Mouse (Mus musculus) lung, postnatal 10 days (tissue): ENCODE data around the gene Bckdhb.
"Not testable (repeated sequence)": the region's sequence is repeated elsewhere in the genome, so short reads cannot be mapped to it uniquely, and the experiment has no call there.

Source experiments
- DNase-seq: peaks from one replicate; pipeline ENCODE4 v3.0.0; 2021

The Bckdhb gene

DNA sequence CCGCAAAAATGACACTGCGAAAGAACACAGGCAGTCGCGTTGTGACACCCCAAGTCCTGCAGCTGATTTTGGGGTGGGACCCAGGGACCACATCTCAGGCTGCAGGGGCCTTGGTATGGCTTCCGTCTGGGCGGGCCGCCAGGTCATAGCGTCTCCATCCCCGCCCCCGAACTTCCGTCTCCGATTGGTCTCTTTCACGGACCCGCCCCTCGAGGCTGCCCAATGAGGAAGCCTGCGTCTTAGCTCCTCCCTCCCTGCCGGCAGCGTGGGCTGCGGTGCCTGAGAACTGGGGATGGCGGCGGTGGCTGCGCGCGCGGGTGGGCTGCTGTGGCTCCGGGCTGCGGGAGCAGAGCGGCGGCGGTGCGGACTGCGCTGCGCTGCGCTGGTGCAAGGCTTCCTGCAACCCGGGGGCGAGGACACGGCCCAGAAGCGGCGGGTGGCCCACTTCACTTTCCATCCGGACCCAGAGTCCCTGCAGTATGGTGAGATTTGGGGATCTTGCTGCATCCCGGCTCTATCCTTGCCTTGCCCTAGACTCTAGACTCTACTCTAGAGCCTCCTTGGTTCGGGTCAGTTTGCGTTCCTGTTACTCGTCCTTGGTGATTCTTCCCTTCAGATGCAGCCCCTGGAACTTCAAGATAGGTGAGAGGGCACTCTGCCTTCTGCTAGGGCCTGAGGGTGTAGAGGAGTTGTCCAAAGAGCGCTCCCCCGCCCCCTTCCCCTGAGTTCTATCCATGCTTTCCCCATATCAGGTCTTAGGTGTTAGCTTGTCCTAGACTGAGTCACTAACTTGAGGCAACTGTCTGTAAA is at the start of gene Bckdhb:
Gene Bckdhb (plus strand): TSS at position 268 of the 810 bp plus-strand sequence.
- peak; percentile 99 for DNase-seq

DNA sequence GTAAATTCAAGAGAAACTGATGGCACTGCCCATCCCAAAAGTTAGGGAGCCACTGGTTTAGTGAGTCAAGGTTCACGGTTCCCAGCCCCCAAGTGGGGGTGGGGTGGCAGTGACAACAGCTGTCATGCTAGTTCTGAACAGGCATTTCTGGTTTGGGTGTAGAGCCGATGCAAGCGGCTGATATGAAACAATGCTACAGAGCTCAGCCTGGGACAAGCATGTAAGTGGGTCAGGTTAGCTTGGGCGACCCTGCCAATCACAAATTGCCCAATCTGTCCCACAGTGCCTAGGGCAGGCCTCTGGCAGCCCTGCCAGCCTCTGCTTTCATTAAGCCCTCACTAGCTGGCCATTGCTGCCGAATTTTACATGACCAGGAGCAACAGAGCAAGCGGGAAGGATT is 42.8 kb upstream of the Bckdhb start:
- DNase-seq: peak; percentile 5

DNA sequence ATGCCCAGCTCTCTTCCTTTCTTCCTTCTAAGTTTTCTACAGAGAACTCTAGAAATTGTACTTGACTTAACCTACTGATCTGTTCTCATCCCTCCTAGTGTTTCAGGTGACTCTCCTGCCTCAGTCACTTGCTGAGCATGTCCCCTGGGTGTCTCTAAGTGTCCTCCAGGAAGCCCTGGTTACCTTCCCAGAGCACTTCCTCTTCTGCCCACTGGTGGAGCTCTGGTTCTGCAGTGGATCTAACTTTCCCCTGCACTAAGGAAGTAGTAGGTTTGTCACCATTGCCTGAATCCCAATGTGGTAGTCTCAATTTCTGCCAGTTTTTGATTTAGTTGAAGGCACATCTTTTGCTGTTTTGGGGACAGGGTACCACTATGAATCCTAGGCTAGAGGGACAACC is 38.8 kb upstream of the Bckdhb start:
- no peak for DNase-seq

- no peak for DNase-seq
Observed at GRCm38 (mm10) chr9:83888214-83888613, 36.7 kb upstream of the Bckdhb start.

GRCm38 (mm10) chr9:83893073-83893472 is 31.9 kb upstream of the Bckdhb start:
- DNase-seq: no peak

GRCm38 (mm10) chr9:83893767-83894330 is 31.1 kb upstream of the Bckdhb start:
- peak; percentile 40 for DNase-seq

GRCm38 (mm10) chr9:83902086-83902485 is 22.9 kb upstream of the Bckdhb start:
- no peak for DNase-seq

DNA sequence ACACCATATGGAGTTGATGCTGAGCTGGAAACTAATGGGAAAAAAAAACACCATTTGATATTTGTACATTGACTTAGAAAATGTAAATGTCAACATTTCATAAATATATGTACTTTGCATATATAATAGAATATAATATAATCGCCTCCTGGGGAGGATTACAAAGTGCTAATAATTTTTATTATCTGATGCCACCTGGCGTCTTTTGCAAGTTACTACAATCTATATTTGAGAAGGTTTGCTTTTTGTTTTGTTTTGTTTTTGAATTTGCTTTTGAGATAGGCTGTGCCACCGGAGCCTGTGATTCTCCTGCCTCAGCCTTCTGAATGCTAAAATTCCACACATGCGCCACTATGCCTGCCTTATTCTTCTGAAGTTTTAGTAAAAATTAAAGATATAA is 19.1 kb upstream of the Bckdhb start:
- DNase-seq: no peak

DNA sequence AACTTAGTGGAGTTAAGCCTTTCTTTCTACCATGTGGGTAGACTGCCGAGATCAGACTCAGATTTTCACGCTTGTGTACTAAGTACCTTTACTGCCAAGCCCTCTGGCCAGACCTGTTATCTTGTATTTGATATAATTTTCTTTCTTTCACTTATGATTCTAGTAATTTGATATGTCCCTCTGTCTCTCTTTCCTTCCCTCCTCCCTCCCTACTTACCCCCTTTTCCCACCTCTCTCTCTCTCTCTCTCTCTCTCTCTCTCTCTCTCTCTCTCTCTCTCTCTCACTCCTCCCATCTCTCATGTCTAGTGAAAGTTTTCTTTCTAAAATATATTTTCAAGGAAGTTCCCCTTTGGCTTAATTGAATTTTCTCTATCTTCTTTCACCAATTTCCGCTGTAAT is 17.9 kb upstream of the Bckdhb start:
- DNase-seq: no peak

DNA sequence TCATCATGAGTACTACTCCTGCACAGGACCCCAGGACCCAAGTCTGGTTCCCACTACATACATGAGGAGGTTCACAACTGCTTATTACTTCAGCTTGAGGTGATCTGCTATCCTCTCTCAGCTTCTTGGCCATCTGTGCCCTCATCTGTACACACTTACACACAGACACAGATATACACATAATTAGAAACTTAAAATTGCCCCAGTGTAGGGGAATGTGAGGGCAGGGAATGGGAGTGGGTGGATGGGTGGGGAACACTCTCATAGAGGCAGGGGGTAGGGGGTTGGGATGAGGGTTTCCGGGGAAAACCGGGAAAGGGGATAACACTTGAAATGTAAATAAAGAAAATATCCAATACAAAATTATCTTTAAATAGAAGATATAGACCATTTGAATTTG is 15.1 kb upstream of the Bckdhb start:
- DNase-seq: no peak

DNA sequence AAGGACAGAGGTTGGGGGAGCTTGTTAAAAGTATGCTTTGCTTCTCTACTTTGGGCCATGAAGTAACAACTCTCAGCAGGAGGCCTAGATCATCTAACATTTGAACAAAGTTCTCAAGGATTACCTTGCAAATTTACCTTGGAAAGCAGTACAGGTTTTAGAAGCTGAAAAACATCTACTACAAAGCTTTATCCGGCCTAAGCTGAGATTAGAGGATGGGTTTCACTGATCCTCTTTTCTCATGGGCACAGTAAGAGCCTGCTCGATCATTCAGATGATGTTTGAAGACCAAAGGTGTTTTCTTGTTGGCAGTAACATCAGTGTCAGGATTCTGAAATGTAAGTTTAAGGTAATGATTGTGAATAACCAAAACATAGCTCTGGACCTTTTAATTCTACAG is 14.0 kb upstream of the Bckdhb start:
- no peak for DNase-seq

GRCm38 (mm10) chr9:83922076-83922475 is 2.9 kb upstream of the Bckdhb start:
- DNase-seq: no peak

DNA sequence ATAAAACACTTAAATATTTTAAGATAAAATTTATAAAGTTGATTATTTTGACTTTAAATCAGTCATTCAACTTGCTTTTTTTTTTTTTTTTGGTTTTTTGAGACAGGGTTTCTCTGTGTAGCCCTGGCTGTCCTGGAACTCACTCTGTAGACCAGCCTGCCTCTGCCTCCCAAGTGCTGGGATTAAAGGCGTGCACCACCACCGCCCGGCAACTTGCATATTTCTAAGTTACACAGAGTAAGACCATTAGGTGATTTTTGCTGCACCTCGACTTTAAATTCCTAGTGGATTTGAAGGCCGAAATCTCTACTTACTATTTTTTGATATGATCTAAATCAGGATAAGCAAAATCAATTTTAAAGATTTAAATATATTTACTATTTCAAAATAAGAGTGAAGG is 589 bp upstream of the Bckdhb start:
- no peak for DNase-seq

GRCm38 (mm10) chr9:83925688-83926041 is 720 bp downstream of the Bckdhb start:
- no peak for DNase-seq

DNA sequence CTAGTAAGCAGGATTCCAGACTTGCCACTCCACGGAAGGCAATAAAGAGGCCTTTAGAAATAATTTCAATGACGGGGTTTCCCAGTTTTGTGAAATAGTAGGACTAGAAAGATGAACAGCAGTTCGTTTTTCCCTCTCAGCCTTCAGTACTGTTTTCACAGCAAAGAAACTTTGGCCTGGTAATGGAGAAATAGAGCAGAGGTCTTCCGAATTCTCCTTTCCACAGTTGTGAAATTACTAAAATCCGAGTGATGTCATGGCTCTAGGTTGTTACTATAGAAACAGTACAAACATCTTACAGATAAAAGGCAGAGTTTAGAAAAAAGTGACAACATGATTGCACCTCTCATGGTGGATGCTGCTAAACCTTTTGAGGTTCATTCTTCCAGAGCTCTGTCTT is 1.4 kb downstream of the Bckdhb start:
- DNase-seq: no peak

DNA sequence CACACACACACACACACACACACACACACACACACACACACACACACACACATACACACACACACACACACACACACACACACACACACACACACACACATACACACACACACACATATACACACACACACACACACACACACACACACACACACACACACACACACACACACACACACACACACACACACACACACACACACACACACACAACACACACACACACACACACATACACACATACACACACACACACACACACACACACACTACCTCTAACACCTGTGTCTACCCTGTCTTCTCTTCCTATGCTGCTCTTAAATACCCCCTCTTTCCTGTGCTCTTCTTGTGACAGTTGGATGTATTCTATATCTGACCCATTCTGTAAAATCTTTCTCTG is 14.6 kb downstream of the Bckdhb start:
- not testable (repeated sequence) for DNase-seq

DNA sequence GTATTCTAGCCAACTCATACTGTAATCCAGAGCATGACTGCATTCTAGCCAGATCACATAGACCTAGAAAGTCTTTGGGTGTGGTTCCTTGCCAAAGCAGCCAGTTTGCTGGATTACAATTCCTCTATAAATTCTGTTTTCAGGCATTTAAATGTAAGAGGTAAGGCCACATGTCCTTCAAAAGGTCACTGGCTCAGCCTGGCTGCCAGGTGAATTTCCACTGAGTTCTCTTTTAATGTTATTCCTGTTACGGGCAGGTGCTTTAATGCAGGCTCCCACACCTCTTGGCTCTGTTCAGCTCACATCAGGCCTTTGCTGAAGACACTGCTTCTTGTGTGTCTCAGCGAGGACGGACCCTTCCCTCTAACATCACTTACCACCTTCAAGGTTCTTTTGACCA is 15.1 kb downstream of the Bckdhb start:
- DNase-seq: no peak

DNA sequence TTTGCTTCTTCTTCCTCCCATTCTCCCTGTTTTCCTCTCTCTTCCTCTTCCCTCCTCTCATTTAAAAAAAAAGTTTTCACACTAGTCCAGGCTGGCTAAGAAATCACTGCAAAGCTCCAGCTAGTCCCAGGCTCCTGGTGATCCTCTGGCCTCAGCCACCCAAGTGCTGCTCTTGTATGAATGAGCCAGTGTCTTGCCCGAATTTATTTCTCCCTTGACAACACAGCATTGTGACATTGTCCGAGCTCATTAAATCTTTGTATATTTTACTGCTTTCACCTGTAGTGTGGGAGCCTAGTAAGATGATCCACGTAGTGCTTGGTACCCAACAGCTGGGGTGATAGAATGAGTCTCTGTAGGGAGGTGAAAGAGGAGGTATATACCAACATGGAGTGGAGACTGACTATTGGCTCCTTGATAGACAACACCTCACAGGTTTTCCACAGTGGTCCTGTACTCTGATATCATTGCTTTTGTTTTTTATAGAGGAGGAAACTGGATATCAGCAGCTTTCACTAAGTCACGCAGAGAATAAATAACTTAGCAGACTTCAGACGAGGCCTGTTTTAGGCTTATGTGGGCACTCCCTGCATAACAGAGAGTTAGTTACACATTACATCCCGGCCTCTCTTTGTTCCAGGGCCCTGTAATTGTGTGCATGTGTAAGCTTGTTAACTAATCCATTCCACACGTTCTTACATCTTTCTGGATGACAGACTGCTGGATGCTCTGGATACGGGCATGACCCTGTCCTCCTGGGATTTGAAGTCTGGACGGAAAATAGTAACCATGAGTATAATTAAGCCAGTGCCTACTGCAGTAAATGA is 15.8 kb downstream of the Bckdhb start:
- no peak for DNase-seq

GRCm38 (mm10) chr9:83951336-83951735 is 26.4 kb downstream of the Bckdhb start:
- peak; percentile 0 for DNase-seq

- DNase-seq: peak; percentile 87
Observed at GRCm38 (mm10) chr9:83956632-83957314, 31.8 kb downstream of the Bckdhb start.

- peak; percentile 51 for DNase-seq
Observed at GRCm38 (mm10) chr9:83962098-83963086, 37.4 kb downstream of the Bckdhb start.

DNA sequence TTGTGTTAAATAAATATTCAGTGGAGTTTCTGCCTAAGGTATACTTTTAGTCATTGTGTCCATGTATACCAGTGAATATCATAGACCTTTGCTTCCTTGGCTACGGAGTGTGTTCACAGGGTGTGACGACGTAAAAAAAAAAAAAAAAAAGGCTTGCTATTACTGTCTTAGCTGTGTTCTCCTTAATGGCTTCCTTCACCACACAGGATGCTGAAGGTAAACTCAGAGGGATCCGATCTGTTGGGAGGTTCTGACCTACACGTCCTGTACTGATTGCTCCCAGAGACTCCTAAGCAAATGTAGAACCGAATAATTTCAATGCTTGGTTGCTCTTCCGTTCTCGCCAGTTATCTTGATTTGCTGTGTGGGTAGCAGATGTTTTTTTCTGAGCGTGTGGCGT is 38.4 kb downstream of the Bckdhb start:
- no peak for DNase-seq
